Mouse (Mus musculus): ENCODE data around the gene Kcnk5.

Kcnk5 gene

DNA sequence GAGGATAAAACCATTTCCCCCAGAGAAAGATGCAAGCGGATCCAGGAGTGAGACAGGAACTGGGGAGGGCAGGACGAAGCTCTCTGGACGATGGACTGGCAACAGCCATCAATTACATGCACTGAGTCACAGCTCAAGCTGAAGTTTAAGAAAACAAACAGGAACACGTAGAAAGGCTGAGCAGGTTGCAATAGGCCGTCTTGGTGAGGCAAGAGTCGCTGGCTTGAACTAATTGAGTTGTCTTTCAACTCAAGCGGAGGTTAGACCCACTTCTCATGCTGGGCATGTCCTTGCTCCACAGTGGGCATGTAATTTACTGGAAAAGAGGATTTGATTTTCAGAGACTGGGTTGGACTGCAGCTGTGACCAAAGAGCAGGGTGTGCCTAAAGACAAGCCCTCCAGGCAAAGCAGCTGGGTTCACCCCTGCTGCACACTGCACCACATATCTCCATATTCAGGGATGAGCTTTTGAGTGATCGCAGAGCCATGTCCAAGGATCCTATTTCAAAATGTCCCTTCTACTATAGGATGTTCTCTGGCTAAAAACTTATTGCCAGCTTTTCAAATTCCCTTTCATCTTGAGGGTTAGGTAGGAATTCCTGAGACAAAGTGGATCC lies 19.6 kb upstream of the Kcnk5 start:
- no peak for DNase-seq (ENCODE audit: low read depth, low spot score)

DNA sequence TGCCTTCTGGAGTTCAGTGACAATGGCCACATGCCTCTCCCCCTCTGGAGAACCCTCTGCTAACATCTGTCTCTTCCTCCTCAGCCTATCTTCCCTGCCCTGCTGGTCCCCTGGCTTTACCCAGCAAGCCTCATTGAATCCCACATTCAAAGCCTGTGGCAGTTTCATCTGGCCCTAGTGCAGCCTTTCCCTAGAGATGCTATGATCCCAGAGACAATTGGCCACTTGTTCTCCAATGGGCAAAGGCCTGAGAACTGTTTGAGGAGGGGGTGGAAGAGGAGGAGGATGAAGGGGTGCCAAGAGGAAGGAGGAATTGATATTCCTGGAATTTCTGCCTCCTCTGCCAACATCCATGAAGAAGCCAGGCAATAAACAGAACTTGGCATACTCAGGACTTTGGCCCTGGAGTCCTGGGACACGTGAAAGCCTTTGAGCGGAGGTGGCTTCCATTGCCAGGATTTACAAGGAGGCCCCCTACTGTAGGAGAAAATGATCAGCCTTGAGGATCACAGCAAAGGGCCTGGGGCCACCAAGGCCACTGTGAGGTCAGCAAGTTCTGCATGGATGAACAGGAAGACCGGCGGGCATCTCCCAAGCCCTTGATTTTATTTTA lies 11.6 kb upstream of the Kcnk5 start:
- DNase-seq (ENCODE audit: low read depth, low spot score) = no peak

DNA sequence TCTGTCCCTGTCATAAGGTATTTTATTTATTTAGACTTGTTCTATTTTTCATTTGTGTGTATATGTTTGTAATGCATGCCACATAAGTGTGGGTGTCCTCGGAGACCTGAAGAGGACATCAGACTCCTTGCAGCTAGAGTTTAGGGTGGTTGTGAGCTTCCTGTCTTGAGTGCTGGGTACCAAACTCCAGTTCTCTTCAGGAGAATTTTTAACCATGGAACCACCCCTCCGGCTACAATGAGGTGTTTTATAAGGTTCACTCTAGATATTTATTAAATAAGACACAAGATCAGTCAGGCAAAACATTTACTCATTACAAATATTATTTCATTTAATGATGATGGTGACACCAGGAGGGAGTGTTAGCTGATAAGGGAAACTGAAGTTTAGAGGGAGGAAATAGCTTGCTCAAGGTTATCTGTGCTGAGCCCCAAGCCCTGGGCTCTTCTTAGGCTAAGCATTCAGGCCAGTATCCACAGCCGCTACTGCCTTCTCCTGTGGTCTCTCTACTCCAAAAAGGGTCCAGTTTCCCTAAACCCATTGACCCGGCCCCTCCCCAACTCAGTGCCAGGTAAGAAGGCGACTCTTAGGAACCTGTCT lies 9.6 kb upstream of the Kcnk5 start:
- DNase-seq (ENCODE audit: low read depth, low spot score) = no peak

DNA sequence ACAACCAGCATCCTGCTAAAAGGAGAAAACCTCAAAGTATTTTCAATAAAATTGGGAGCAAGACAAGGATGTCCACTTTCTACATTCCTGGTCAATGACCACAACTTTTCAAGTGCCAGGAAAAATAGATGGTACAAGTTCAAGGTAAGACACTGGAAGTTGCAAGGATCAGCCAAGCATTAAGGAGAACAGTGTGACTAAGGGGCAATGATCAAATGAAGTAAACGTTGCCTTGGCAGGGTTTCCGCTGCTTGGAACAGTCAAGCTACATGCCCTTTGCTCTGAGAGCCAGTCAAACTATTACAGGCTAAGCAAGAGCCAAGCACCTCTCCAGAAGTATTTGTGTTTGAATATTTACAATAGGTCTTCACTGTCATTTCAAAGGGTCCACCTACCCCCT lies 8.1 kb upstream of the Kcnk5 start:
- DNase-seq (ENCODE audit: low read depth, low spot score) = no peak

DNA sequence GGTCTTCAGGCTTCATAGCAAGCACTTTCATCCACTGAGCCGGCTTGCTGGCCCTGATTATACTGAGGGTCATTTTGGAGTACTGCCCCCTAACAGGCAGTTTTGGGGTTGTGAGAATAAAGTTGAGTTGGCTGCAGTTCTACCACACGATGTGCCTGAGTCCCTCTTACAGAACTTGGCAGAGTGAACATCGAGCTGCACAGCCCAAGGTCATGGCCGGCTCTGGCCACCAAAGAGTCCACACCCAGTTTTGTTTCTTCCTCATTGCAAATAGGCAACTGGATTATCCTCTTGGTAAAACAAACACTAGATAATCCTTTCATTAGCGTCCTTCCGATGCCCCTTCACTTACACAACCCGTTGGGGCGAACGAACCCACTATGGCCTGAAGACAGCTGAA lies 3.8 kb upstream of the Kcnk5 start:
- DNase-seq (ENCODE audit: low read depth, low spot score) = no peak

DNA sequence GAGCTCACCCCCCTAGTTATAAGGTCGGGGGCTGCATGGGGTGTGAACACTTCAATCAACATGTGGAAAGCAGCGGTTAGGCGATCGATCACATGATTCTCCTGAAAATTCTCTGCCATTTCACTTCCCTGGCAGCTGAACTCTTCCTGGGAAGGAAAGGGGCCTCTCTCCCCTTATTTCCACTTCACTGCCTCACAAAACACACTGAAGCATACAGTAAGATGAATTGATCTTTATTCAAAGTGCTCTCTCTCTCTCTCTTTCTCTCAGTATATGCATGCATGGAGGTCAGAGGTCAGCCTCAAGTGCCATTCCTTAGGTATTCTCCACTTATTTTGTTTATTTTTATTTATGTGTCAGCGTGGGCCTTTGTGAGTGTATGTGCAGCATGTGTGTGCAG lies 2.1 kb upstream of the Kcnk5 start:
- no peak for DNase-seq (ENCODE audit: low read depth, low spot score)

DNA sequence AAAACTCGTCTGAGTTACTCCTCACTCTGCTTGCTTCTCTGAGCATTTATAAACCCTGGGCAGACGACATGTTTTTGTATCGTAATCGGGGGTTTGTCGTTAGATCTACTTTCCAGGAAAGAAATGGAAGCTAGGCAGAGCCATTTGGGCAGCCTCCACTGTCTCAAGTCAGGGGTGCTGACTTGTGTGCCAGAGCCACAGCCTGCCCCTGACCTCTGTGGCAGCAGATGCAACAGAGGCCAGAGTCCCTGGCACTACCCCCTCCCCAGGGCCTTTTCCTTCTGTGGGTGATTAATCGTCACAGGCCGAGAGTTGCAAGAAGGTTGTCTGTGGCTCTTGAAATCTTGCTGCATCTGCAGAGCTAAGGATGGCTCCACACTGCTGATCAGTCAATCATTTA lies 987 bp upstream of the Kcnk5 start:
- DNase-seq (ENCODE audit: low read depth, low spot score) = no peak

DNA sequence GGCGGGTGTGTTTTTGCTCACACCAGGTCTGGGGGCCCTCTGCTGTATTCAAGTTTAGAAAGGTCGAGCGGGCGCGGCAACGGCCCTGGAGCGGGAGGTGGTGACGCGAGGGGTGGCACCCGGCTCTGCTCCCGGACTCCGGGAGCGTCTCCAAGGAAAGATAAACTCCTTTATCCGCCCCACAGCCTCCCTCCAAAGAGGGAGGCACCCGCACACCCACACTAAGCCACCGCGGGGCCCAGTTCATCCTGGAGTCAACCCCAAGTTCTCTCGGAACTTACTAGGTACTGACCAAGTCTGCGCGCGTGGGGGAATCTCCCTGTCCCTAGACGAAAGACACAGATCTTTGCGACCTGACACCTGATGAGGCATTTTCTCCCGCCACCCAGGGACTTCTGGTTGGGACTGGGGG lies 852 bp downstream of the Kcnk5 start:
- DNase-seq (ENCODE audit: low read depth, low spot score) = peak; percentile 68

DNA sequence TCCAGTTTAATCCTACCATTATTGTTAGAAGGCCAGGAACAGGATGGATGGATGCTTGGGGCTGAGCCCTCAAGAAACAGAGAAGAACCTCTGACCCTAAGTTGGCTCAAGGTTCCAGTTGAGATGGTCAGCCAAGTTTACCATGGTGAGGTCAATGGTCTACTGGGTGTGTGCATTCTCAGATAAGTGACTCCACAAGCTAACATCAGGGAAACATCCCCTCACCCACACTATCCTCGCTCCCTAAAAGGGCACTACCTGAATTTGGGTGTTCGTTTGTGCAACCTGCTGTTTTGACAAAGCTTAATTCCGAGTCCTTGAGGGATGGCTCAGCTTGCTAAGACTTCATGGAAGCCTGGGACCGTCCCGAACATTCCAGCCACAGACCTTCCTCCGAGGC lies 1.3 kb downstream of the Kcnk5 start:
- DNase-seq (ENCODE audit: low read depth, low spot score) = no peak

DNA sequence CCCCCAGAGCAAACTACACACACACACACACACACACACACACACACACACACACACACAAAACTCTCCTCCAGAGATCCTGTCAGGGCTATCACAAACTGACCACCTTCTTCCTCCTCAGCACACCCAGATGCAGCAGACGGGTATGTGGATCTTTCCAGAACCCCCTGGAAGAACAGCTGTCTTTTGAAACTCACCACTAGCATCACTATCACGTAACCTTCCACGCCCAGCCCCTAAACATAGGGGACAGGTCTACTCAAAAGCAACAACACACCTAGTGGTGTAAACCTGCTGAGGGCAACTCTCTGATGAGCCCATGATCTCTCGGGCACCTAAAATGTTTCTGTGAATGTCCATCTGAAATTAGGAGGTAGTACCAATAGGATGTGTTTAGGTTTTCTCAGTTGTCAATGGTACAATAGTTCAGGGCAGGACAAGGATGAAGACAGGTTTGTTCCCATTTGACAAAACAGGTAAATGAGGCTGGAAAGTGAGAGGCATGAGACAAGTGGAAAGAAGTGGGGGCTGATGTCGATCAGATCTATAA lies 1.8 kb downstream of the Kcnk5 start:
- peak; percentile 57 for DNase-seq (ENCODE audit: low read depth, low spot score)

DNA sequence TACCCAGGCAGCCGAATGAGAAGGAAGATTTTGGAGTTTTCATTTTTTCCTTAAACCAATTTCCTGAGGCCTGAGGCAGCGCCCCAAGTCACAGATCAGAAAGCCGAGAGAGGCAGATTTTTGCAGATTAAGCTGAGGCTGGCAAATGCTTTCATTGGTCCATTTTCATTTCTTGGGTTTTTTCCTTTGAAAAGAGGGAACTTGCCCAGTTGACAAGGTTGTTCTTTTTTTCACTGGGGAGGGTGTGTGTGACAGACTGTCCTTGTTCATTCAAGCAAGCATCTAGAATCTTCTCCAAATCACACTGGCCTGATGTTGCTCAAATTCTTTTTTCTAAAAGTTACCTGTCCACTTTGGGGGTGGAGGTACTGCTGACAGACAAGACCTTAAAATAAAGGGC lies 2.5 kb downstream of the Kcnk5 start:
- peak; percentile 55 for DNase-seq (ENCODE audit: low read depth, low spot score)

DNA sequence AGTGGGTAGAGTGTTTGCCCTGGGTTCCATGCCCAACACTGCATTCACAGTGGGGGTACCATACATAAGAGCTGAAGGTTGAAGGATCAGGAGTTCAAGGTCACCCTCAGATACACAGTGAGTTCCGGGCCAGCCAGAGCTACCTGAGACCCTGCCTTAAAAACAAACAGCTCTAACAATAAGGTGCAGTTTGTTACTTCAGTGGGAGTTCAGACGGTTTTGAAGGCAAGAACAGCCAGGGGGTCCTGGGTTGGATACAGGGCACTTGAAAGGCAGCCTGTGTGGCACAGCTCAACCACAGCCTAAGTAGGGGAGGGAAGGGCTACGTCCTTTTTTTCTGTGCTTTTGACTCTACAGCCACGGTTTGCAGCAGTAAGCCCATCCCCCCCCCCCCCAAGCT lies 3.0 kb downstream of the Kcnk5 start:
- peak; percentile 43 for DNase-seq (ENCODE audit: low read depth, low spot score)

DNA sequence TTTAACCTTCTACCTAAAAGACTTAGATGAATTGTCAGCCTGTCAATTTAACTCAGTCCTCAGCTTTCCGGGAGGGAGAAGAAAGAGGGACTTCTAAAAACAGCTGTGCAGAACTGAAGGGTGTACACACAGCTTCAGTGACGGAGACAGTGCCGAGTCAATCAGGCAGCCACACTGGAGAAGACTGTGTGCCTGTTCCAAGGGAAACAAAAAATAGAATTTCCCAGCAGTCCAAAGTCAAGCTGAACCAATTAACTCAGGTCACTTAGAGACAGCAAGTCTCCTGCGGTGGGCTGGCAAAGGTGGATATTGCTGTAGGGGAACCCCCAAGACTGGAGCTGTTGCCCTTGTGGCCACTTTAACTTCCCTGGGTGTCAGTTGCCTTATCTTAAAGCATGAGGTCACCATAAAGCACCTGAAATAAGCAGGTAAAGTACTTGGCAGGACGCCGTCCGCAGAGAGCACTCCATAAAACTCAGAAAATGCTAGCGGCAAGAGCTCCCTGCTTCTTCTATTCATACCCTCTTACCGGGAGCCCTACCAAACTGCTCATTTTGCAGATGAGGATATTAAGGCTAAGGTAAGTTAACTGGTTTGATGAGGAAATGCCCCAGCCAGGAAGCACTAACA lies 4.0 kb downstream of the Kcnk5 start:
- no peak for DNase-seq (ENCODE audit: low read depth, low spot score)

DNA sequence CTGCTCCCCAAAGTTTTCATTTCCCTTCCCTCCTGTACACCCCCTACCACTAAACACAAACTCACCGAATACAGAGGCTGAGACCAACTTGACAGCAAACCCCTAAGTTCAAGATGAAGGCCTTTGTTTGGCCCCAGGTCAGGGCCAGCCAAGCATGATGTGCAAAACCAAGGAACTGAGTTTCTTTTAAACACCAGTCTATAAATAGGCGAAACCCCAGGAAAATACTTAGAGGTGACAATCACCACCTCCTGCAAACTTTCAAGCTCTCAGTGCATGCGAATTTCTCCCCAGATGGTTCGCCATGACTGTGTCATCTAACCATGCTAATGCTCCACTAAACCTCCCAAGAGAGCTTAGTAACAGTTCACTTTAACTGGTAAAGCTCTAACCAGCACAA lies 5.9 kb downstream of the Kcnk5 start:
- DNase-seq (ENCODE audit: low read depth, low spot score) = no peak

DNA sequence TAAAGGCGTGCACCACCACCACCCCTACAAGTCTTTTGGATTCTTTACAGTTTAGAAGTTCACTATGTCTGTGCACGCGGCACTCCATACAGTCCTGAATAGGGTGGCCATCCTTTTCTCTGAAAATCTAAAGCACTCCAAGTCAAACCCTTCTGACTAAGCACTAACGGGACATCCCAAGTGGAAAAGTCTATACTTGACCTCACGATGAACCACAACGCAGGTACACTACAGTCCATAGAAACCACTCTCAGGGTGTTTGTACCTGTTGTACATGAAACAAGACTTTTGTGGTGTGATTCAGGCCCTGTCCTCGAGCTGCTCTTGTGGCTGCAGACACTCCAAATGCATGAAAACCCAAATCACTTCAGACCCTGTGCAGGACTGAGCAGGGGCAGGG lies 6.5 kb downstream of the Kcnk5 start:
- no peak for DNase-seq (ENCODE audit: low read depth, low spot score)

DNA sequence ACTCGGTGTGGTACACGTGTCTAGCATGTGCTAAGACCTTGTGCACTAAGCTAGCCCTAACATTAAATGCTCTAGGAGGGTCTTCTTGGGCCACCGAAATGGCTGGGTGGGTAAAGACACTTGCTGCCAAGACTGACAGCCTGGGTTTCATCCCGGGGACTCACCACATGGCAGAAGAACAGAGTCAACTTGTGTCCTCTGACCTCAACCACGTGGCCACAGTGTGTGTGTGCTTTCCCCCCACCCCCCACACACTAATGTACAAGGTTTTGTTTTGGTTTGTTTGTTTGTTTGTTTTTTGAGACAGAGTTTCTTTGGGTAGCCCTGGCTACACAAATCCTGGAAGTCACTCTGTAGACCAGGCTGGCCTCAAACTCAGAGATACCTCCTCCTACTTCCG lies 6.9 kb downstream of the Kcnk5 start:
- DNase-seq (ENCODE audit: low read depth, low spot score) = peak; percentile 30

DNA sequence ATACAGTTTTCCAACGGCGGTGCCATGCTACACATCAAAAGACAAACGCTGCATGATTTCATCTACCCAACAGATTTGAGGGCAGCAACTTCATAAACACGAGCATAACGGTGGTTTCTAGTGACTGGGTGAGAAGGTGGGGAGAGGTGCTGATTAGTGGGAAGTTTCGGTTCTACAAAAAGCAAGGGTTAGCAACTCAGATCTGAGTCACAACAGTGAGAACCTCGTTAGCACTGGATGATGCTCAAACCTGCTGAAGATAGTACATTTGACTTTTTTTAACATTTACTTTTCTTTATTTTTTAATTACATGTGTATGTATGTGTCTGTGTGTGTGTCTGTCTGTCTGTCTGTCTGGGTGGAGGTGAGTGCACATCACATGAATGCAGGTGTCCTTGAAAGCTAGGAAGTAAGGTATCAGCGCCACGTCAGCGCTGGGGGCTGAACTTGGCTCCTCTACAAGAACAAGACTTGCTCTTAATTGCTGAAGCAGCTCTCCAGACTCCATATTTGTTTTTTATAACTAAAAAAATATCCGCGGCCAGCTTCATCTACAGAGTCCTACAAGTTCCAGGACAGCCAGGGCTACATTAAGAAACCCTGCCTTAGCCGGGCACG lies 7.6 kb downstream of the Kcnk5 start:
- peak; percentile 87 for DNase-seq (ENCODE audit: low read depth, low spot score)

DNA sequence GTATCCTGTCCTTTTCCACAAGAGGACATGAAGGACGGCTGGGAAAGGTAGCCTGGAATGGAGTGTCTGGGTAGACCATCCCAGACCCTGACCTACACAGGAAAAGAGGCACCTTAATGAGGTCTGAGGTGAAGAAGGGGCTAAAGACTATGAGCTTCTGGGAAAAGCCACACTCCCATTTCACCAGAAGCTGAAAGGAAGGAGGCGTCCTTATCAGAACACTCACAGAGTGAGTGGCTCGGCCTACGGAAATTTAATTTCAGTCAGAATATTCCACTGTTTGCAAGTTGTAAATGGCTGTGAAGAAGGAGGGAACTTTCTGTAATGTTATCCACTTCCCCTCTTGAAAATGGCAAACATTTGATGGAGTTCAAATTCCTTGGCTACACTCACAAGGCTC lies 8.7 kb downstream of the Kcnk5 start:
- DNase-seq (ENCODE audit: low read depth, low spot score) = peak; percentile 19

DNA sequence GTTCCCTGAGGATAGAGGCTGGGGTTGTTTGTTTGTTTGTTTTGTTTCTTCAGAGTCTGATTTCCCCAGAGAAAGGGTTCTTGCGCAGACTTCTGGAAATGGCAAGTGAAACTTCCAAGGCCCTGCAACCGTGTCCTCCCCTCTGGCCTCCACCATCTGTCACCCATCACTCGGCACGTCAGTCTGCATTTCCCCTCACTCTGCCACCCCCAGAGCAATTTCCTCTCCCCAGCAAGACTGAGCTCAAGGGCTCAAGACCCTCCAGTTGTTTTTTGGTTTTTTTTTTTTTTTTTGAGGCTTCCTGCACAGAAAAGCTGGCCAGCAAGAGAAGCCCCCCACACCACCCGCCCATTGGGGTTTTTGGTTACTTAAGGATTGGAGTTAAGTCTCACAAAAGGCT lies 9.1 kb downstream of the Kcnk5 start:
- peak; percentile 66 for DNase-seq (ENCODE audit: low read depth, low spot score)

DNA sequence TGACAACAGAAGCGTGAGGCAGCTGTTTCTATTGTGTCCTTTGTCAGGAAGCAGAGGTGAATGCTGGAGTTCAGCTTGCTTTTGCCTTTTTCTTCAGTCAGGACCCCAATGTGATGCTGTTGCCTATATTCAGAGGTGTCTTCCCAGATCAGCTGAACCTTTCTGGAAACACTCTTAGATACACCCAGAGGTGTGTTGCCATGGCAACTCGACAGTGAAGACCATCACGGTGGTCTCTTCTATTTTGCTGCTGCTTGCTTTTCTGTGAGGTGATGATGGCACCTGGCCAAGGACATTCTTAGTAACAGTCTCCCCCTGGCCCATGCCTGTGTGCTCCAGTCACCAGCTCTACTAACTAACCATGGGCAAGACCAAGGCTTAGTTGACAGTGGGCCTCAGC lies 9.8 kb downstream of the Kcnk5 start:
- DNase-seq (ENCODE audit: low read depth, low spot score) = no peak

DNA sequence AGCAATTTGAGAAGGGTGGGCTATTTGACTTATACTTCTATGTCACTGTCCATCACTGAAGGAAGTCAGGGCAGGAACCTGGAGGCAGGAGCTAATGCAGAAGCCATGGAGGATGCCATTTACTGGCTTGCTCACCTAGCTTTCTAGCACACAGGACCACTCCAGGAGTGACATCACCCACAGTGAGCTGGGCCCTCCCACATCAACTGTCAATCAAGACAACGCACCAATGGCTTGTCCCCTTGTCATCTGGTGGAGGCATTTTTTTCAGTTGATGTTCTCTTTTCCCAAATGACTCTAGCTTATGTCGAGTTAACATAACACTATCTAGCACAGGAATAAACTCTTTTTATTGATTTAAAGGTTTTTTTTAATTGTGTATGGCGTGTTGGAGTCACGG lies 12.4 kb downstream of the Kcnk5 start:
- peak; percentile 57 for DNase-seq (ENCODE audit: low read depth, low spot score)

DNA sequence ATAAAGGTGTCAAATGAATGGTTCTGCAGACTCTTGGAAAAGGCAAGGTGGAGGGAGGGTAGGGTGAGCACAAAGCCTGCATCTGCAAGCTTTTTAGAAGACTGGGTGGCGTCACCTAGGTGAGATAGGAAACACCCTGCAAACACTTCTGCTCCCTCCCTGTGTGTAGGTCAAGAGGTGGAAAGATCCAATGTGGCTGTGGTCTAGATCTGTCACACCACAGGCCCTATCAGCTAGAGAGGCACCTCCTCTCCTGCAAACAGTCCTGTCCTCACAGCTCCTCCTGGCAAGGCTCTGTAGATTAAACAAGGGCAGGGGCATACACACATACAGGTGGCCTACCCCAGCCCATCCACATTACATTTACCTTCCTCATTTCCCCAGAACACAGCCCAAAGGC lies 13.1 kb downstream of the Kcnk5 start:
- DNase-seq (ENCODE audit: low read depth, low spot score) = no peak

Data from A20 (cell line).